Comparison of ENCODE assay signal across 9 mouse cellular contexts in the genomic region with DNA sequence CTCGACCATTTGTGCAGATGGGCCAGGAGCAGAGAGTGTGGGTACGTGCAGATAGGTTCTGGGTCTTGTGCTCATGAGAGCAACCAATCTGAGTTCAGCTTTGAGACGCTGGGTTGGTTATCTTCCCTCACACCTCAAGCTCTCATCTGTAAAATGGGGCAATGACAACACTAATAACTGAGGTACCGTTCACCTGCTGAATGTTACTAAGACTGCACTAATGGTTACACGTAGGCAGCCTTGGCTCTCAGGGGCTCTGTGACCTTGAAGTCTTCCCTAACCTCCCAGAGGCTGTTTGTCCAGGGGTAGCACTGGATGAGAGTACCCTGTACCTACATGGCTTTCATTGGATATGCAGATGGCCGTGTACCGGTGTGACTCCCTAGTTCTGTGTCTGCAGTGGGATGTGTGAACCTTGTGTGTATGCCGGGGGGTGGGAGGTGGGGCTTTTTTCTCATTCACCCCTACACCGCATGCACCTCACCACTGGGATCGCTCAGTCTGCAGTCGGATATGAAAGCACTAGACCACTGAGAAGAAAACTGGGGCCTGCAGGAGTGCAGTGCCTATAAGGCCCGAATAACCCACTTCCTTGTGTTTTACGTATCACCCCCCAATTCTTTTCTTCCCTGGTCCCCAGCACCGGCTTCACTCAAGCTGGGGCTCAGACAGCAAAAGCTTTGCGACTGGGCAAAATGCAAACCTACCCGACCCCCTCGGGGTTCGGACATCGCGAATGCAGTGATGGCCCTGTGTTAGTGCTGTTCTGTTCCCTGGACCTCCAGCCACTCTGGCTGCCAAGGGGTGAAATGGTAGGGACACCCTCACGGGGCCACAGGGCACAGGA. TPM values are rescaled to one million over a fixed set of nuclear protein-coding genes. Genes with fewer than 3 reads are reported as not detected.
DNase-seq lines count a peak whose midpoint lies in the region; ATAC-seq lines count a peak whose summit lies in the region.
"Had no signal": no experiment of that assay in that cellular context is flagged by ENCODE, and none has a peak within 500 bp of the region (broad histone marks: within the 10 kb centered on the region; RNA-seq: fewer than 3 reads in every experiment).

No protein-coding gene starts in this region.

- H3K9ac ChIP-seq in limb, embryonic 15.5 days, result peak overlapping the region; percentile 86

- ATAC-seq in limb, embryonic 15.5 days (ENCODE audit: insufficient number of reproducible peaks, low FRiP score, low TSS enrichment, low read depth), result no peak

- 12% methylated on average over 21 of the region's 21 CpGs for WGBS in limb, embryonic 15.5 days

- H3K27ac ChIP-seq in limb, embryonic 15.5 days, result peak overlapping the region; percentile 96

- H3K4me1 ChIP-seq in erythroblast, embryonic 14.5 days (ENCODE audit: control insufficient read depth), result peaks cover 64% of the 10 kb centered on the region
- peaks cover 35% of the 10 kb centered on the region for H3K4me1 ChIP-seq in limb, embryonic 15.5 days

- H3K4me2 ChIP-seq in limb, embryonic 15.5 days, result peak overlapping the region; percentile 87

- peak overlapping the region; percentile 100 for H3K4me3 ChIP-seq in erythroblast, embryonic 14.5 days (replicated peaks)
- peak overlapping the region; percentile 96 for H3K4me3 ChIP-seq in limb, embryonic 15.5 days

- no peaks in the 10 kb centered on the region for H3K9me3 ChIP-seq in erythroblast, embryonic 14.5 days (ENCODE audit: control insufficient read depth, low read length)
- no peaks in the 10 kb centered on the region for H3K9me3 ChIP-seq in limb, embryonic 15.5 days

- no peaks in the 10 kb centered on the region for H3K27me3 ChIP-seq in erythroblast, embryonic 14.5 days (ENCODE audit: control insufficient read depth)
- no peaks in the 10 kb centered on the region for H3K27me3 ChIP-seq in limb, embryonic 15.5 days
- H3K27me3 ChIP-seq: Patski had no signal

- peaks cover 25% of the 10 kb centered on the region for H3K36me3 ChIP-seq in erythroblast, embryonic 14.5 days (ENCODE audit: control insufficient read depth)
- no peaks in the 10 kb centered on the region for H3K36me3 ChIP-seq in limb, embryonic 15.5 days

- peak; percentile 89 for DNase-seq in heart, adult 11 months
- DNase-seq in heart, adult 18-20 months, result no peak
- DNase-seq in CD4-positive helper T cell, adult 2 months (ENCODE audit: low read depth, low spot score), result peak; percentile 61
- DNase-seq in retina, postnatal 1 day, result peak; percentile 25
- DNase-seq in yolk sac, embryonic 10.5 days (ENCODE audit: low spot score), result no peak
- no peak for DNase-seq in right cerebral cortex, adult 18-20 months

RNA-seq across cellular contexts. Expression of a gene that starts 0.8 kb away (rescaled TPM):
- 10 to 100 TPM; 55.1 to 55.9 TPM for total RNA-seq in heart, adult 18-20 months (2021)
- 20.2 and 23.6 TPM in 2 replicates for polyA plus RNA-seq in erythroblast, embryonic 14.5 days (2012)
- 58.8 and 60.3 TPM in 2 replicates for polyA plus RNA-seq in limb, embryonic 15.5 days (2015; fragmentation: Nextera tagmentation; extraction: Ambion mirVana)

RNA-seq across cellular contexts. Expression of a gene that starts 8.3 kb away (rescaled TPM):
- total RNA-seq in heart, adult 18-20 months (2021), result not detected
- polyA plus RNA-seq in erythroblast, embryonic 14.5 days (2012), result 0.03 TPM in 1 of 2 replicates, not detected in the other
- polyA plus RNA-seq in limb, embryonic 15.5 days (2015; fragmentation: Nextera tagmentation; extraction: Ambion mirVana), result not detected in 2 replicates
- polyA plus RNA-seq: Patski had no signal

RNA-seq across cellular contexts. Expression of a gene that starts 56.7 kb away (rescaled TPM):
- not detected for total RNA-seq in heart, adult 18-20 months (2021)
- polyA plus RNA-seq in erythroblast, embryonic 14.5 days (2012), result not detected in 2 replicates
- 0.15 and 0.20 TPM in 2 replicates for polyA plus RNA-seq in limb, embryonic 15.5 days (2015; fragmentation: Nextera tagmentation; extraction: Ambion mirVana)

Comparison
In these comparisons a context has a peak if more than half of its experiments do, and no peak if none do; other contexts are left out.
1. DNase-seq: peak in heart, adult 11 months (single experiment), CD4-positive helper T cell, adult 2 months (single experiment) and retina, postnatal 1 day (single experiment); none in heart, adult 18-20 months (0 of 2), yolk sac, embryonic 10.5 days (single experiment) and right cerebral cortex, adult 18-20 months (single experiment).